In genomic region chr12:73774793-73775385, GRCm38 (mm10) we compare ENCODE assay signal across 16 mouse cellular contexts.
DNase-seq lines count a peak whose midpoint lies in the region; ATAC-seq lines count a peak whose summit lies in the region.
"Had no signal": no experiment of that assay in that cellular context is flagged by ENCODE, and none has a peak within 500 bp of the region (broad histone marks: within the 10 kb centered on the region; RNA-seq: fewer than 3 reads in every experiment).

No protein-coding gene starts in this region.

- H3K36me3 ChIP-seq in heart, embryonic 15.5 days, result no peaks in the 10 kb centered on the region
- H3K36me3 ChIP-seq in intestine, embryonic 15.5 days, result no peaks in the 10 kb centered on the region
- H3K36me3 ChIP-seq: liver, embryonic 12.5 days had no signal

- no peak overlapping the region for H3K9ac ChIP-seq in heart, embryonic 15.5 days
- H3K9ac ChIP-seq in intestine, embryonic 15.5 days, result no peak overlapping the region
- H3K9ac ChIP-seq: hindbrain, embryonic 14.5 days; liver, embryonic 12.5 days had no signal

- intact Hi-C loops in heart, postnatal 14 days (cut with DNase I), result loop anchor here (5.0 kb wide), 2 partner anchors 53 to 63 kb away; no protein-coding TSS in a partner anchor

- no peaks in the 10 kb centered on the region for H3K9me3 ChIP-seq in heart, embryonic 15.5 days (replicated peaks)
- no peaks in the 10 kb centered on the region for H3K9me3 ChIP-seq in intestine, embryonic 15.5 days
- H3K9me3 ChIP-seq: liver, embryonic 12.5 days; megakaryocyte, embryonic 14.5 days had no signal

- no peak overlapping the region for H3K4me3 ChIP-seq in heart, embryonic 15.5 days
- H3K4me3 ChIP-seq in intestine, embryonic 15.5 days (replicated peaks), result no peak overlapping the region
- H3K4me3 ChIP-seq: liver, embryonic 12.5 days; megakaryocyte, embryonic 14.5 days had no signal

- whole genome bisulfite sequencing in heart, embryonic 15.5 days, result 68% methylated on average over 7 of the region's 7 CpGs
- 85% methylated on average over 7 of the region's 7 CpGs for WGBS in intestine, embryonic 15.5 days

- peaks cover 29% of the 10 kb centered on the region for H3K4me1 ChIP-seq in heart, embryonic 15.5 days (replicated peaks)
- H3K4me1 ChIP-seq in intestine, embryonic 15.5 days (replicated peaks), result no peaks in the 10 kb centered on the region

- DNase-seq in heart, adult 11 months, result peak; percentile 92
- DNase-seq in heart, postnatal 14 days, result no peak
- DNase-seq in 3134 (ENCODE audit: extremely low read depth, insufficient read length, low spot score) (peak; percentile 45), NIH3T3 (ENCODE audit: low read depth) (peak; percentile 85)
- no peak for DNase-seq in right cerebral cortex, adult 2 months (ENCODE audit: low spot score in 2 of 2)
- DNase-seq: cerebellum, adult 9-11 months; gastrocnemius, postnatal 14 days; kidney, adult 18-20 months; right cerebral cortex, postnatal 14 days; thymus, postnatal 25 days had no signal

- no peak overlapping the region for H3K4me2 ChIP-seq in heart, embryonic 15.5 days
- no peak overlapping the region for H3K4me2 ChIP-seq in intestine, embryonic 15.5 days (replicated peaks)
- H3K4me2 ChIP-seq: hindbrain, embryonic 14.5 days; liver, embryonic 12.5 days had no signal

- H3K27ac ChIP-seq in heart, embryonic 15.5 days, result peak overlapping the region; percentile 52
- no peak overlapping the region for H3K27ac ChIP-seq in intestine, embryonic 15.5 days
- H3K27ac ChIP-seq: hindbrain, embryonic 14.5 days; liver, embryonic 12.5 days had no signal

- no peak for ATAC-seq in heart, embryonic 15.5 days (replicated peaks; ENCODE audit: insufficient number of reproducible peaks, insufficient read depth, low FRiP score, low read depth)
- ATAC-seq in intestine, embryonic 15.5 days, result no peak
- ATAC-seq: forebrain, embryonic 14.5 days; liver, embryonic 12.5 days had no signal

- no peaks in the 10 kb centered on the region for H3K27me3 ChIP-seq in heart, embryonic 15.5 days
- H3K27me3 ChIP-seq in intestine, embryonic 15.5 days (replicated peaks), result no peaks in the 10 kb centered on the region
- H3K27me3 ChIP-seq: liver, embryonic 12.5 days had no signal

Comparison
In these comparisons a context has a peak if more than half of its experiments do, and no peak if none do; other contexts are left out.
1. DNase-seq: peak in heart, adult 11 months (single experiment), 3134 (single experiment) and NIH3T3 (single experiment); none in heart, postnatal 14 days (0 of 2) and right cerebral cortex, adult 2 months (0 of 2).